Mouse (Mus musculus) T-cell, adult 2 months (primary cell): ENCODE measurements around the gene Lingo1.

Source experiments
- DNase-seq: peaks from one replicate; pipeline ENCODE4 v3.0.0; 2022; ENCODE audit warnings: low spot score

Gene Lingo1

GRCm38 (mm10) chr9:56795721-56796655 is at the start of gene Lingo1:
Gene Lingo1 (minus strand): TSS chr9:56796468.
- DNase-seq = no peak

GRCm38 (mm10) chr9:56844644-56845043 is 48.4 kb upstream of the Lingo1 start:
- DNase-seq = no peak

GRCm38 (mm10) chr9:56843679-56844188 is 47.5 kb upstream of the Lingo1 start:
- peak; percentile 2 for DNase-seq

- no peak for DNase-seq
These were observed 46.0 kb upstream of the Lingo1 start for GRCm38 (mm10) chr9:56842303-56842719.

GRCm38 (mm10) chr9:56841864-56842263 is 45.6 kb upstream of the Lingo1 start:
- no peak for DNase-seq

- DNase-seq = no peak
These were observed 44.5 kb upstream of the Lingo1 start for GRCm38 (mm10) chr9:56840721-56841120.

- no peak for DNase-seq
These were observed 38.9 kb upstream of the Lingo1 start for GRCm38 (mm10) chr9:56835152-56835551.

- no peak for DNase-seq
These were observed 36.6 kb upstream of the Lingo1 start for GRCm38 (mm10) chr9:56832900-56833299.

GRCm38 (mm10) chr9:56831904-56832303 is 35.6 kb upstream of the Lingo1 start:
- DNase-seq = no peak

- DNase-seq = no peak
These were observed 33.9 kb upstream of the Lingo1 start for GRCm38 (mm10) chr9:56830162-56830561.

- DNase-seq = no peak
These were observed 32.6 kb upstream of the Lingo1 start for GRCm38 (mm10) chr9:56828841-56829240.

- no peak for DNase-seq
These were observed 31.9 kb upstream of the Lingo1 start for GRCm38 (mm10) chr9:56828146-56828545.

GRCm38 (mm10) chr9:56825476-56826213 is 29.4 kb upstream of the Lingo1 start:
- DNase-seq = no peak

GRCm38 (mm10) chr9:56824900-56825299 is 28.6 kb upstream of the Lingo1 start:
- DNase-seq = no peak

GRCm38 (mm10) chr9:56810916-56811315 is 14.6 kb upstream of the Lingo1 start:
- DNase-seq = no peak

- no peak for DNase-seq
These were observed 11.7 kb upstream of the Lingo1 start for GRCm38 (mm10) chr9:56807990-56808389.

- no peak for DNase-seq
These were observed 6.9 kb upstream of the Lingo1 start for GRCm38 (mm10) chr9:56803146-56803545.

GRCm38 (mm10) chr9:56797876-56798275 is 1.6 kb upstream of the Lingo1 start:
- DNase-seq = no peak

GRCm38 (mm10) chr9:56796656-56797131 is 426 bp upstream of the Lingo1 start:
- no peak for DNase-seq

GRCm38 (mm10) chr9:56791696-56792261 is 4.5 kb downstream of the Lingo1 start:
- no peak for DNase-seq

GRCm38 (mm10) chr9:56784576-56784975 is 11.7 kb downstream of the Lingo1 start:
- no peak for DNase-seq
